Mouse (Mus musculus): ENCODE data around the gene Fto.

Fto gene

DNA sequence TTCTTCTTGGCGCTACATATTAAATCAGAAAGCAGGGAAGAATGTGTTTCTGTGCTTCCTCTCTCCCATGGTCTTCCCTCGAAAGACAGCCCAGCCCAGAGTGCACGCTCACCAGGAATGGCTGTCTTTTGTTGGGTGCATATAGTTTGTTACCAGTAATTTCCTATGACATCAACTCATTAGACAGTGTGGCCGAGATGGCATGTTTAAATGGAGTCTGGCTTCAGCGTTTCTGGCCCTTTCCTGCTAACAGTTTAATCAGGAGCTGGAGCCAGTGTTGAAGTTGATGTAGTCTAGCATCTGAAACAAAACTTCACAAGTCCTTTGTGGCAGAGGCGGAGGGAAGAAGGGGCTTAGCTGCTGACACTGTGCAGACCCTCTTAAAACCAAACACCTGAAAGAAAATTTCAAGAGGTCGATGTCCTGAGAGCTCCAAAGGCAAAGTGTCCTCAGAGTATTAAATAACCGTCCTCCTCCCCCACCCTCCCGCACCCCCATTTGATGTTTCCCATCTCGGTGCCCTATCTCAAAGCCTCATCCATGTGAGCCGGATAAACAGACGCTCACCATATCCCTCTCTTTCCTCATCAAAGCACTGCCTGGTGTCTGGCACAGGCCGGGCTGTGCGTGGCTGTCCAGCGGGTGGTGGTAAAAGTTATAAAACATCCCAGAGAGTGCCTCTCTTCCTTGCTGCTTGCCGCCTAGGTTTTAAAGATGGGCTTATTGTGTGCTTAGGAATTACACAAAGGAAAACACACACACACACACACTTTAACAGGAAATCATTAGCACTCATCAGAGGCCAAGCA, 210.9 kb downstream of the Fto start:
- DNase-seq (ENCODE audit: low spot score in 2 of 2) = no peak

DNA sequence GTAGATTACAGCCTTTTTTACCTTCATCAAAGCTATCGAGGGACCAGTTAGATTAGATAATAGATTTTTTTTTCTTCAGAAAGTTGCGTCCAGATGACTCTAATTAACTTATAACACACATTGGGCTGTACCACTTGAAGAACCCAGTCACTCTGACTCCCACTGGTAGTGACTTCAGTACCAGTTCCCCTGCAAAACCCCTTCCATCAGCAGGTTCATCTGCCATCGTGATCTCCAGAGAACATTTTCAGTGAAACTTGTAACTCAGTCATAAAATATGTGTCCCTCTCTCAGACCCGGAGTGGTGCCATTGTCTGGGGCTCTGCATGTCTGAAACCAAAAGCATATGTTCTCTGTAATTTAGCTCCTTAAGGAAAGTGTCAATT, 211.5 kb downstream of the Fto start:
- no peak for DNase-seq (ENCODE audit: low spot score in 2 of 2)

DNA sequence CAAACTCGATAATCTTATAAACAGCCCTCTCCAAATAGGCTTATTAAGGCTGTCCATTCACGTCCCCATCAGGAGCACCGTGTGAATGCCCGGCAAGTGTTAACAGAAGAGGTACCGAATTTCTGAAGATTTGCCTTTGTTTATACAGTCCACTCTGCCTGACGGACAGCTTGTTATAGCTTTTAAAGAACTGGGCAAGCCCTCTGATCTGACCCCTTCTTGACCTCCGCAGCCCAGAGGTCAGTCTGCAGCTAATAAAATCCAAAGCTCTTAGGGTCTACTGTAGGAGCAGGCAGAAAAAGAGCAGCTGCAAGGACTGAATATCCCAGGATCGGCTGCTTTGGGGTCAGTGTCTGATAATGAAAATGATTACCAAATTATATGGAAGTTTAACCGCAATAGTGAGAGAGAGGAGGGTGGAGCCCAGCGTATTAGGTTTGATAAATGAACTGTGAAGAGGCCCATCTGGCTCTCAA, 212.1 kb downstream of the Fto start:
- DNase-seq (ENCODE audit: low spot score in 2 of 2) = no peak

DNA sequence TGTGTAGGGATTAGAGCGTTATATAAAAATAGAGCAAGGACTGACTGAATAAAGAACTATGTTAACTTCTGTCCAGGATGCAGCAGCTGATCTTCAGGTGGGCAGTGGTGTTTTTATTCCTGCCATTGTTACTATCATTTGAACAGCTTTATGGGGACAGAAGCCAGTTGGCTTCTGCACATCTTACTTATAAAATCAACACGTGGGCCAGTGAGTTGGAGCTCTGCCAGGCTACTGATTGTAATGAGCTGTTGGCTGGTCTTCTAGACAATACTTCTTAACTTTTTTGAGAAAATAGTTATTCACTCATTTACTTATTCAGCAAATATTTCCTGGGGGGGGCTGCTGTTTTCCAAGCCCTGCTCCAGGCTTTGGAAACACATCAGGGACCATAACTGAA, 215.6 kb downstream of the Fto start:
- peak in 1 of 2 experiments; percentile 41 for DNase-seq (ENCODE audit: low spot score in 2 of 2)

DNA sequence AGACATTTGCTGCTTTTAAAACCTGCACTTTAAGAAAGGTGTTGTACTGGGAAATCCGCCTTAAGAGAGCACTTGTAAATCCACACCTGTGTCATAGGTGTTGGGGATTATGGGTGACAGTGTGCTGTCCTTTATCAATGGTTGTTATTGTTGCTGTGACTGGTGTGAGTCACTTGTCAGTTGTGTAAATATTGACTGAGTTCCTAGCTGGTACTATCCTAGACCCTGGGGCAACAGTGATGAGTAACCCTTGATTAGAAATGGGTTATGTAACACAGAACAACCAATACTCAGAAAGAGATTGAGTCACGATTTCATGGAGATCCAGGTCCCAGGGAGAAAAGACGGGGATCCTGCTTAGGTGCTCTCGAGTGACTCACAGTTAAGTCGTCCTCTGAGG, 216.4 kb downstream of the Fto start:
- no peak for DNase-seq (ENCODE audit: low spot score in 2 of 2)

DNA sequence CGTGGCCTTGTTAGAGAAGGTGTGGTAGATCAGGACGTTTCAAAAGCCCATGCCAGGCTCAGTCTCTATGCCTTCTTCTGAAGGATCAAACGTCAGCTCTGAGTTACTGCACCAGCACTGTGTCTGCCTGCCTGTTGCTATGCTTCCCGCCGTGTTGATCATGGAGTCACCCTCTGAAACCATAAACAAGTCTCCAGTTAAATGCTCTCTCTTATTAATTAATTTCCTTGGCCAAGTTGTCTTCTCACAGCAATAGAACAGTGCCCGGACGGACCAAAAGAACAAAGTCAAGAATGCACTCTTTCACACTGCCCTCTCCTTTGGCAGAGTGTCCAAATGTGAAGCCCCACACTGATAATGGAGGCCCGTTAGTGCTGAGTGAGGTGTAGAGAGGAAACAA, 217.3 kb downstream of the Fto start:
- no peak for DNase-seq (ENCODE audit: low spot score in 2 of 2)

DNA sequence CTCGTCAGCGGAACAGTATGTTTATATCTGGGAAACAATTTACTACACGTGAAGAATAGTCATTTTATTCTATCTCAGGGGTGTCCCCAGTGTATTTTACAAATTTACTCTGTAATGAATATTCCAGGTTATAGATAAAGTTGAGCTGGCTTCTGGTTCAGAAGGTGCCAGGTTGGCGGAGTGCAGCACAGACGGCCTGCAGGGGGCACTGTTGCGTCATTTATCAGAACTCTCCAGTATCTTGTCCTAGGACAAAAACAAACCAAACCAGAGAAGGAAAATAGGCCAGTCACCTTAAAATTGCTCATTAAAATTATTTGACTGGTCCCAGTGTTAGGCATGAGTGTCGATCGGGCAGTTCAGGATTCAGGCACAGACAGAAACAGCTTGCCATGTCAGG, 218.6 kb downstream of the Fto start:
- peak in 1 of 2 experiments; percentile 75 for DNase-seq (ENCODE audit: low spot score in 2 of 2)

DNA sequence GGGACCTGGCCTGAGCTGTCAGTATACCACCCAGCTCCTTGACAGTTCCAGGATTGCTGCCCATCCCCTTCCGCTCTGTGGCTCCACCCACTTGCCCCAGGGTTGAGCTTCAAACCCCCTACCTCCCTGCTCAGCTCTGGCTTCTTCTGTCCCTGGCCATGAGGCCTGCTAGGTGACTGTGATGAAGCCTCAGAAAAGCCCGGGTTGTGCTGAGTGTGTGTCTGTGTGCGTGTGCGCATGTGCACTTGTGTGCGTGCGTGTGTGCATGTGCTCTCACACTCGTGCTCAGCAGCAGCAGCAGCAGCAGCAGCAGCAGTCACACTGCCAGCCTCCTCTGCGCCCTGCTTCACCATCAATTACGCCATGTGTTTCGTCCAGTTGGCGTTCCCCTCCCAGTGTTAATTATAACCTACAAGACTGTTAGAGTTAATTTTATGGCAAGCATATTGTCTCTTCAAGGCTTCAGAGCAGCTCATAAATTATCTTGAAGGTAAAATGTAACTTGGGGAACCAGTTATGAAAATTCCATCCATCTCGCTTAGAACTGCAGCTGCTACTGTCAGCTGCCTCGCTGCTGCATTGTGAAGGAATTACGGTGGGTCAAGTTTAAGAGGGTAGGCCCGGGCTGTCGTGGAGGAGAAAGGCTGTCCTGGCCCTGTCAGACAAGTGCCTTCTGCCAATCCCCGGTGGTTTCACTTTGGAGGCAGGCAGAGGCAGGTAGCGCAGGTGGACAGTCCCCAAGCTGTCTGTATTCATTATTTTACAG, 219.5 kb downstream of the Fto start:
- peak in 1 of 2 experiments; percentile 40 for DNase-seq (ENCODE audit: low spot score in 2 of 2)

DNA sequence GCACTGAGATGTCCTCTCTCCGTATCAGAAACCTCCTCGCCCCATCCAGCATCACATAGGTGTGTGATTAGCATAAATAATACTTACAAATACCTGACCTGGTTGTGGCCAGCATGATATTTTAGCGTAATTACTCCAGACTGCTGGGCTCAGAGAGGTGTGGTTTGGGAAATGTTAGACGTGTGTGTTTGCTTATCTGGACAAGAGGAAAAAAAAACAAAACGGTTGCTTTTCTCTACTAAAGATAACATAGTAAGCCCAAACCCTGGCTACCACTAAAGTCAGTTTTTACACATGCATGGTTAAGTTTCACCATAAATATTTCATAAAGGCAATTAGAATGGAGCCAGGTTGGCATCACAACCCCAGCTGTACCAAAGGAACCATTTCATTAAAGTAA, 221.4 kb downstream of the Fto start:
- DNase-seq (ENCODE audit: low spot score in 2 of 2) = no peak

DNA sequence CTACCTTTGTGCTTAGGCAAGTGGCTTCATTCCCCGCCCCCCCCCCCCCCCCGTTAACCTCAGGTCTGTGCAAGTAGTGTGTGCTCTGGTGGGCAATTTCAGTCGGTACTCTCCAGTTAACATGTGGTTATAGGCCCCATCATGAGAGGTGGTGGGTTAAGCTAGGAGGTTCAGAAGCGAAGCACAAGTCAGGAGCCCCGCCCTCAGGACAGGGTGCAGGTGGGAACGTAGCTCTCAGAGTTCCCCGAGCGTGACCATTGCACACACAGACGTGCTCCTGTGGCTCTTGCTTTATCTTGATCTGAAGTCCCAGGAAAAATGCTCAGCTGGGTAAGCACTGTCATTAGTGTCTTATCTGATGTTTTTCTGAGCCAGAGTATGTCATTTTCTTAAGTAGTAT, 224.8 kb downstream of the Fto start:
- DNase-seq (ENCODE audit: low spot score in 2 of 2) = no peak

DNA sequence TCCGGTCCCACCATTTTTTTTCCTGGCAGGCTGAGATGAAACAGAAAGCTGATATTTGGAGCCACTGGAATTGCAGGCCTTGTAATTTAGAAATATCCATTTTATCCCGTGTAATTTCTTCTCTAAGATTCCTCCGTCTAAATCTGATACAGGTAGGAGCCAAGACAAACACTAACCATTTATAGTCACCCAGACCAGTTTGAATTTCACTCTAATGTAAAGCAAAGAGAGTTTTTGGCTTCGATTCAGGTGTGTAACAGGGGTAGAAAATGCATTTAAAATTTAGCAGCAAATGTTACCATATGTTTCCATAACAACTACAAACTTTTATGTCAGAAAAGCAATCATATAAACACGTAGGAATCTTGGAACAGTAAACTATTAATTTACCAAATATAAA, 225.6 kb downstream of the Fto start:
- no peak for DNase-seq (ENCODE audit: low spot score in 2 of 2)

DNA sequence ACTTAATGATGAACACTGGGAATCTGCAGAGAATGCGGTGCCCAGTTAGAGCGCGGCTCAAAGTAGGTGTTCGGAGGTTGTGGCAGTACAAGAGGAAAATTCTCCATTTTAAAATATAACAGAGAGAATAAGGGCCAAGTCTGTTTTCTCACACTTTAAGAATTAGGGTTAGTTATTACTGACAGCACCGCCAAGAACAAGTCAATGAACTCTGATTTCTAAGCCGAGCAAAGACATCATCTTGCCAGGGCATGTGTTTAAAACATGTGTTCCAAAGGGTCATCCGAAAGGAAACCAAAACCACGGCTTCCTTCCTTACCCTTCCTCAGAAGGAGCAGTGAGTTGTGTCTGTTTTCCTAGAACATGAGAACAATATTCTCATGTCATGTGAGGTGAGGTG, 226.3 kb downstream of the Fto start:
- no peak for DNase-seq (ENCODE audit: low spot score in 2 of 2)

DNA sequence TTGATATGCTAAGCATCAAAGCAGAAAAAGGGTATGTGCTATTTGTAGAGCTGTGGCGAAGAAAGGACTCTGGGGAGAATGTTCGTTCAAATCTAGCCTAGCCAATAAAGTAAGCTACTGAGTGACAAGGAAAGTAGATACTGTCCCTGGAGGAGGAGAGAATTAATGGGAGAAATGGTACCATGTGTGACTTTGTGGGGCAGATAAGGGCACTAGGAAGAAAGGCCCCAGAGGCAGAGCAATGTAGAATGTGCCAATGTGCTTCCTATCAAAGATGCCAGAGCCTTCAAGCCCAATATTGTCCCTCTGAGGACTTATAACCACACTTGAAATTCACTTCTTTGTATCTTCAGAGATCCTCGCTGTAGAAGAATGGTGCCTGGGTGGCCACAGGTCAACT, 227.9 kb downstream of the Fto start:
- DNase-seq (ENCODE audit: low spot score in 2 of 2) = no peak

DNA sequence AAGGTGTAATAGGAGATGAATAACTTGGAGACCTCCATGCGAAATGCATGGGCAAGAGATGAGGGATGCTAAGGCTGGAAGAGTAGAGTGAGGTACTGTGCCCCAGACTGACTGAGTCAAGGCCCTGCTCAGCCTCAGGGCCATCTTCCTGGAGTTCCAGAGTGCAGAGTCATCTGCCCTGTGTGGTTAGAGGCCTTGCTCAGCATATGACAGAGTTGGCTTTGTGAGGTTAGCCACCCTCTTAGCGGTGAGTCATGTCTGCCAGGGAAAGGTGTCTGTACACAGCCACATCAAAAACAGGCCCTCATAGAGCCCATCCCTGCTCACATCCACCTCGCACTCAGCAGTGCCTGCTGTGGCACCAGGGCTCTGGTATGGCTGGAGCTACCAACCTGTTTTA, 232.2 kb downstream of the Fto start:
- no peak for DNase-seq (ENCODE audit: low spot score in 2 of 2)

DNA sequence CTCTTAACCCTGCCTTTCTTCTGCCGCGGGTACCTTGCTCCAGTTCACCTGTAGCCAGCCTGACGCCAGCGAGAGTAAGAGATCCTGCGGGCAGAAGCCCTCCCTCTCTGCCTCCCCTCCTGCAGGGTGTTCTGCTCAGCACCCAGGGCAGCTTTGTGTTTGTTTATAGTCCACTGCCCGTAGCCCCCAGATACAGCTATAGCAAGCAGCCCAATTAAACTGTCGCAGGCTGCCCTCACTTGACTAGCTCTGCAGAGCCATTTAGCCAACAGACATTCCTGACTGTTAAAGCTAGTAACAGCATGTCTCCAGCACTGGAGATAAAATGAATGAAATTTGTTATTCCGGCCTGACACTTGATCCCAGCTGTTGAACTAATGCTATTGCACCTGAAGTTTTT, 233.3 kb downstream of the Fto start:
- DNase-seq (ENCODE audit: low spot score in 2 of 2) = no peak

DNA sequence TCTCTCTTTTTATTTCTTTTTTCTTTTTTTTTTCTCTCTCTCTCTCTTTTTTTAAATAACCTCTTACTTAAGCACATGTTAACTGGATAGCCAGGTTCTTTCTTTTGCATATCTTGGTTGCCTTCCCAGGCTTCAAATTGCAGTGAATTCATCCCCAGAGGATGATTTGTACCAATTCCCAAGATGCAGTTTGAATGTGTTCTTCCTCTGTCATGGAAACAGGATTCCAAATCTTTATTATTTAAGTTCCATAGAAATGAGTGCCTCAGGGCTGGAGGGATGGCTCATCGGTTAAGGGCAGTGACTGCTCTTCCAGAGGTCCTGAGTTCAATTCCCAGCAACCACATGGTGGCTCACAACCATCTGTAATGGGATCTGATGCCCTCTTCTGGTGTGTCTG, 236.8 kb downstream of the Fto start:
- no peak for DNase-seq (ENCODE audit: low spot score in 2 of 2)

DNA sequence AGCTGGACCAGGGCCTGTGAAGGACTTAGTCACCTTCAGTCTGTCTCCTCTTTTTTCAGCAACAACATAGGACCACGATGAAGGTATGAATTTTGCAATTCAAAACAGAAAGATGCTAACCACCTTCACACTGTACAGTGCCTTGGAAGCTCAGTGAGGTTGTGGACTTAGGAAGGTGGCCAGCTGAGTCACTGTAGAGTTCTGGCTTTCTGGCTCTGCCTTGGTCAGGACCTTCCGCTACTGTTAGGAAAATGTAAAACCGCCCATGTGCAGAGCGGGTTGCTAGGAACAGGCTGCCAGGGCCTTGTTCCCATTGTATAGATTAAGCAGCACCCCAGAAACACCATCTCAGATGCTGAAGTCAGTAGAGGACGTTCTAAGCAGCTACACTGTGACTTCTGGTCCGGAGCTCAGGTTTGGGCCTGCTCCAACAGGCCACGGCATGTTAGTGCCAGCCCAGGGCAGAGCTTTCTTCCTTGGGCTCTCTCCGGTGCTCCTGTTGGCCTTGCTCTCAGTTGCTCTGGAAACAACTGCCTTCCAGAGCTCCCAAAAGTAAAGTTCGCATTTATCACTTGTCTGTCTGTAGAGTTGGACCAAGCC, 237.9 kb downstream of the Fto start:
- DNase-seq (ENCODE audit: low spot score in 2 of 2) = no peak

DNA sequence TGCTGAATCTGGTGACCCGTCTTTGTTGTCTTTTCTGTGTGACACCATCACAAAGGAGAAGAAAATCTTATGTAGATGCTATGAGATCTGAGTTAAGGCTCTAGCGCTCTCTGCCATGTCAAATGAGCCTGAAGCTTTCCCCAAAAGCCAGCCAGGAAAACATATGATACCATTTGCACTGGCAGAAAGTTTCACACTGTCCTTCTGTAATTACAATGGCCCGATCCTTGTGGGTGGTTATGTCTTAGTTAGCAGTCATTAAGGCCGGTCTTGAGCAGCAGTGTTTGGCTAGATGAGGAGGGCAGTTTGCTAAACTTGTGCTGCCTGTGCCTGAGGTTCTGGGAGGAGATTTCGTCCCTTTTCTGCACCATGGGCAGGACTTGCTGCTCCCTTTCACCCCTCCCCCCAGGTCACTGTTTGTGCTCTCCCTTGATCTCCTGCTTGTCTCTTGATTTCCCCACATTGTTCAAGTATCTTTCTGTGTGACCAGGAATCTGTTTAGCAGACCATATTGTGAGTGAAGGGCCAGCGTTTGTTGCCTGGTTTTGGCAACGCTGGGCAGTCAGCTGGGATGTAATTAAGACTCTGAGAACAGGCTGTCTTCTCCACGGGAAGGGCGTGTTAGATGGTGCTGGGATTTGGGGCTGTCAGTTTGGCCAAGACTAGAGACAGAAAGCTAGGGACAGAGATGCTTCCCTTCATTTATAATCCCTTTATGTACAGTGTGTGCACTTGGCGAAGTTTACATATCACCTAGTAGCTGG, 238.6 kb downstream of the Fto start:
- no peak for DNase-seq (ENCODE audit: low spot score in 2 of 2)

DNA sequence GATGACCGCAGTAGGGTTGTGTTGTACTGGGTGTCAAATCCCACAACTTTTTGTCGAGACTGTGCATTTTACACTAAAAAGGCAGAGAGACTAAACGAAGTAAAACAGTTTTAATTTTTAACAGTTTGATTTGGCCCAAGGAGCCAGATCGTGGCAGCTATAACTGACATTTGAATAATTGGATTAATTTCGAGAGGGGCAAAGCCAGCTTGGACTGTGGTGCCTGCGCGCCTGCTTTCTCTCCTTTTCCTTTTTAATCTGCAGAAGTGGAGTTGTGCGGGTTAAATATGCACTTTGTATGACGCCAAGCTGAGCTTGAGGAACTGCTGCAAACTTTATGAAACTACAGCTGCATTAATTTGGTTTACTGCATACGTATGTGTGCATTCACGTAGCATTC, 239.3 kb downstream of the Fto start:
- no peak for DNase-seq (ENCODE audit: low spot score in 2 of 2)

DNA sequence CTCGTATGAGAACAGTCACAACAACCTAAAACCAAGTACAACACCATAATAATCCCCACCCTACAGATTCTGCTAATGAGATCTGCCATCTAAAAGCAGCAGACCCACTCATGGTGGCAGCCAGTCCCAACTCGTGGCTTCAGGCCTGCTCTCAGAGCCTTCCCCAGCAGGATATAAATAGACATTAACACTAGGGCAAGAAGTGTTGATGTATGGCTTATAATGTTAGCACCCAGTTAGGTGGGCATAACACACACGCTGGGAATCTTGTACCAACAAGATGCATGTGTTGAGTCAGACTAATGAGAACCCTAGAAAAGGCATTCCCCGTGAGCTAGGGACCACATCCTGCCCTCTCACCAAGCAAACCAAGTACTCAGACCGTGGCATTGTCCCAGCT, 240.1 kb downstream of the Fto start:
- no peak for DNase-seq (ENCODE audit: low spot score in 2 of 2)

DNA sequence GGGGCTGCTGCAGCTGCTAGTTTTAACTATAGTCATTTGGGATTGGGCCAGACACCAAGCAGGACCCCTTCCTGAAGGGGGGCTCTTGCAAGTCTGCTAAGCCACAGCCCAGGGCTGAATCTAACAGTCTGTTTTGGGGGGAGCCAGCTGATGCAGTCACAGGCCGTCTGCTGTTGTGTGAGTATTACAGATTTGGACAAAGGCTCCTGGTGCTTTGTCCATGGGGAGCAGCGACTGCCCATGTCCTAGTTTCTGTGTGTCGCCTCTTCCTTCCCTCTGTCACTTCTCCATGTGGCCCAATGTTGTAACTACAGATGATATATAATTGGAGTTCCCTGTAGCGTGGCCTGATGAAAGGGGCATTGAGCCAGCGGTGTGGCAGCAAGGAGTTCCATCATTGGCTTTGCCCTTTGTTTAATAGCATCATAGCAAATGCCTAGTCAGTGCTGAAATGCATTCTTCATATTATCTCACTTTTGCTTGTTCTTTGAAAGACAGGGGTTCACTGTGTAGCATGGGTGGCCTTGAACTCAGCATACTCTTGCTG, 243.8 kb downstream of the Fto start:
- DNase-seq (ENCODE audit: low spot score in 2 of 2) = no peak

DNA sequence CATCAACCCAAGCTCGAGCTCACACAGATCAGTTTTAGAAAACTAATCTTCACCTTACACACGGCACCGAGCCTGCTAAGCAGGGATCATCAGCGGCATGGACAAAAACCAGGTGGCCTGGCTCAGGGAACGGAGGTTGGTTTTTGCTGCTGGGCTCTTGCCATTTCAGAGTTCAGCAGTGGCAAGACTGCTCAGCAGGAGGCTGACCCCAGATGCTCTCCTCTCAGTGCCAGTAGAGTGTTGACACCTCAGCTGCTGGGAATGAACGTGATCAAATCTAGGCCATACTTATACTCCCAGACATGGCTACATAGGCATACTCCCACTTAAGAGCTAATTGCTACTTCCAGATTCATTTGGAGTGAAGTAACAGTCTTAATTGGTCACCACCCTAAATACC, 245.1 kb downstream of the Fto start:
- DNase-seq (ENCODE audit: low spot score in 2 of 2) = no peak

Measured in left cerebral cortex, adult 9 months (tissue).